Comparison of ENCODE assay signal across 8 mouse cellular contexts in the genomic region with DNA sequence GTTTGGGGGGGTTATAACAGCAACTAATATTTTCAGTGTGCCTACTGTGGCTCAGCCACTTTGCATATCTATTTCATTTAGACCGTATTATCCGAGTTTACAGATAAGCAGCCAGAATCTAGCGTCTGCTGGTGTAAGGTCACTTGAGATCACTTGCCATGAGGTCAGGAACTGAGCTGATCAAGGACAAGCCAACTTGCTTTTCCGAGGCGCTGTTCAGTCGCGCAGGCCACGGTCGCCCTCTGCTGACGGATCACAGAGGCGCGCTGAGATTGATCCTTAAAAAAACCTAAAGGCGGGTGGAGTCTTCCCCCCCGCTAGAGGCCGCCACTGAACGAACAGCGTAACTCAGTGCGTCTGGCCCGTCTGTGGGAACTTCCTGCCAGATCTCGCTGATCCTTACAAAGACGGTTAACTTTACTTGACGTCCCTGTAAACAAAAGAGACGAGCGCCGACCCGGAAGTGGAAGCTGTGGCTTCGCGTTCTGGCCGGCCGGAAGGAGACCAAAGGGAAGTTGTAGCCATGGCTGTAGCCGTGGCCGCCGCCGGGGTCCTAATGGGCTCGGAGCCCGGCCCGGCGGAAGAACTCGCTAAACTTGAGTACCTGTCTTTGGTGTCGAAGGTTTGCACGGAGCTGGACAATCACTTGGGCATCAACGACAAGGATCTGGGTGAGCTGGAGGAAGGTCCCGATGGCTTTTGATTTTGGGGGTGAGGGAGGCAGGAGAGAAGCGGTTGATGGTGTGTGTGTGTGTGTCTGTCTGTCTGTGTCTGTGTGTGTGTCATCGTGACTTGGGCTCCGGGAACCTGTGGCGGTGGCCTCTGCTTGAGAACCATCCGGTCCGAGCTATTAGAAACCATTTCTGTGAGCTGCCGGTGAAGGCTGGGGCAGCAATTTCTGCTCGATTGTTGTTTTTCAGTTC. TPM values are rescaled to one million over a fixed set of nuclear protein-coding genes. Genes with fewer than 3 reads are reported as not detected.
A peak's percentile ranks its signal among the peaks of the same experiment; 100 is the strongest.
DNase-seq lines count a peak whose midpoint lies in the region; ATAC-seq and TF ChIP-seq lines count a peak whose summit lies in the region.

Dhx8 (plus strand) TSS at position 402 of the 923 bp plus-strand sequence.

- no peaks in the 10 kb centered on the region for H3K9me3 ChIP-seq in E14TG2a.4 (ENCODE audit: low read length)
- H3K9me3 ChIP-seq in forebrain, embryonic 12.5 days: no peaks in the 10 kb centered on the region
- H3K9me3 ChIP-seq in heart, postnatal 0 days (replicated peaks; ENCODE audit: control insufficient read depth, low read length): no peaks in the 10 kb centered on the region
- no peaks in the 10 kb centered on the region for H3K9me3 ChIP-seq in liver, embryonic 16.5 days (replicated peaks; ENCODE audit: control insufficient read depth, low read length)
- H3K9me3 ChIP-seq in neural tube, embryonic 13.5 days: no peaks in the 10 kb centered on the region

- ATAC-seq in forebrain, embryonic 12.5 days (ENCODE audit: low FRiP score): peak; percentile 96
- peak; percentile 98 for ATAC-seq in heart, postnatal 0 days (ENCODE audit: insufficient read depth, low read depth)
- ATAC-seq in liver, embryonic 16.5 days (ENCODE audit: low read depth): peak; percentile 97
- ATAC-seq in neural tube, embryonic 13.5 days (ENCODE audit: low read depth): peak; percentile 96

- DNase-seq in c-Kit-positive CD71-positive TER-119-positive erythroid progenitor cells, embryonic 14.5 days (ENCODE audit: low spot score): peak; percentile 99
- DNase-seq in heart, postnatal 0 days (ENCODE audit: low spot score): peak; percentile 100
- peak; percentile 98 to 99 for DNase-seq in kidney, postnatal 4 days

- peak; percentile 93 for TF ChIP-seq CTCF in E14TG2a.4 (conservative IDR thresholded peaks at IDR 0.05; ENCODE audit: low read length)
- TF ChIP-seq CTCF in heart, postnatal 0 days (IDR thresholded peaks at IDR 0.05; ENCODE audit: low read depth): peak; percentile 100
- peak; percentile 94 for TF ChIP-seq CTCF in testis, adult 2 months (IDR thresholded peaks at IDR 0.05; ENCODE audit: control insufficient read depth, insufficient read depth, insufficient replicate concordance, low read depth, low read length)

- peak within 1 kb of the TSS; percentile 93 for H3K4me2 ChIP-seq in forebrain, embryonic 12.5 days
- peak within 1 kb of the TSS; percentile 90 for H3K4me2 ChIP-seq in heart, postnatal 0 days (ENCODE audit: low read depth, low read length)
- H3K4me2 ChIP-seq in liver, embryonic 16.5 days (ENCODE audit: low read depth, low read length): peak within 1 kb of the TSS; percentile 87
- H3K4me2 ChIP-seq in neural tube, embryonic 13.5 days: peak within 1 kb of the TSS; percentile 94

- H3K27me3 ChIP-seq in E14TG2a.4 (ENCODE audit: insufficient read depth, low read length): no peaks in the 10 kb centered on the region
- no peaks in the 10 kb centered on the region for H3K27me3 ChIP-seq in forebrain, embryonic 12.5 days
- no peaks in the 10 kb centered on the region for H3K27me3 ChIP-seq in heart, postnatal 0 days (ENCODE audit: control insufficient read depth, insufficient read depth, low read length)
- no peaks in the 10 kb centered on the region for H3K27me3 ChIP-seq in liver, embryonic 16.5 days (ENCODE audit: control insufficient read depth, insufficient read depth, low read depth, low read length)
- no peaks in the 10 kb centered on the region for H3K27me3 ChIP-seq in neural tube, embryonic 13.5 days
- no peaks in the 10 kb centered on the region for H3K27me3 ChIP-seq in testis, adult 2 months (ENCODE audit: control insufficient read depth, insufficient read depth, low read length)

- peak; percentile 83 for TF ChIP-seq POLR2A in testis, adult 2 months (IDR thresholded peaks at IDR 0.05; ENCODE audit: control insufficient read depth, low read depth, low read length)

- H3K27ac ChIP-seq in forebrain, embryonic 12.5 days: peak within 1 kb of the TSS; percentile 39; the same call in 1 of the 2 replicates
- peak within 1 kb of the TSS; percentile 73 for H3K27ac ChIP-seq in heart, postnatal 0 days (ENCODE audit: low read depth)
- peak within 1 kb of the TSS; percentile 85 for H3K27ac ChIP-seq in liver, embryonic 16.5 days (ENCODE audit: low read length)
- peak within 1 kb of the TSS; percentile 63 for H3K27ac ChIP-seq in neural tube, embryonic 13.5 days (replicated peaks)
- peak within 1 kb of the TSS; percentile 91 for H3K27ac ChIP-seq in testis, adult 2 months (ENCODE audit: control insufficient read depth, insufficient read depth, low read depth, low read length)

- H3K9ac ChIP-seq in forebrain, embryonic 12.5 days: peak within 1 kb of the TSS; percentile 85
- H3K9ac ChIP-seq in heart, postnatal 0 days (replicated peaks; ENCODE audit: low read depth, low read length): peak within 1 kb of the TSS; percentile 87
- H3K9ac ChIP-seq in liver, embryonic 16.5 days (ENCODE audit: low read depth, low read length): peak within 1 kb of the TSS; percentile 88
- H3K9ac ChIP-seq in neural tube, embryonic 13.5 days: peak within 1 kb of the TSS; percentile 94

- H3K4me3 ChIP-seq in E14TG2a.4 (replicated peaks; ENCODE audit: low read length): peak within 1 kb of the TSS; percentile 93
- H3K4me3 ChIP-seq in forebrain, embryonic 12.5 days (replicated peaks): peak within 1 kb of the TSS; percentile 84
- H3K4me3 ChIP-seq in heart, postnatal 0 days (ENCODE audit: low read depth, low read length): peak within 1 kb of the TSS; percentile 78
- H3K4me3 ChIP-seq in liver, embryonic 16.5 days (ENCODE audit: low read depth, low read length): peak within 1 kb of the TSS; percentile 89
- H3K4me3 ChIP-seq in neural tube, embryonic 13.5 days: peak within 1 kb of the TSS; percentile 83
- peak within 1 kb of the TSS; percentile 100 for H3K4me3 ChIP-seq in testis, adult 2 months (ENCODE audit: control insufficient read depth, low read depth, low read length)

- under 1% methylated on average over 51 of the region's 51 CpGs for WGBS in forebrain, embryonic 12.5 days
- WGBS in heart, postnatal 0 days: under 1% methylated on average over 51 of the region's 51 CpGs
- under 1% methylated on average over 51 of the region's 51 CpGs for WGBS in liver, embryonic 16.5 days (ENCODE audit: insufficient replicate concordance)
- WGBS in neural tube, embryonic 13.5 days: under 1% methylated on average over 51 of the region's 51 CpGs

- H3K36me3 ChIP-seq in E14TG2a.4 (ENCODE audit: insufficient read depth, low read length): peaks cover 35% of the 10 kb centered on the region
- peaks cover 31% of the 10 kb centered on the region for H3K36me3 ChIP-seq in forebrain, embryonic 12.5 days (replicated peaks)
- H3K36me3 ChIP-seq in heart, postnatal 0 days (replicated peaks; ENCODE audit: control insufficient read depth, insufficient read depth, low read length): peaks cover 34% of the 10 kb centered on the region
- peaks cover 12% of the 10 kb centered on the region for H3K36me3 ChIP-seq in liver, embryonic 16.5 days (ENCODE audit: control insufficient read depth, insufficient read depth)
- H3K36me3 ChIP-seq in neural tube, embryonic 13.5 days: peaks cover 30% of the 10 kb centered on the region
- H3K36me3 ChIP-seq in testis, adult 2 months (ENCODE audit: control insufficient read depth, insufficient read depth, low read length): peaks cover 4% of the 10 kb centered on the region; the same call in 1 of the 2 replicates

- H3K4me1 ChIP-seq in E14TG2a.4 (replicated peaks; ENCODE audit: low read depth, low read length): peaks cover 23% of the 10 kb centered on the region
- H3K4me1 ChIP-seq in forebrain, embryonic 12.5 days: peaks cover 15% of the 10 kb centered on the region
- peaks cover 12% of the 10 kb centered on the region for H3K4me1 ChIP-seq in heart, postnatal 0 days (ENCODE audit: control insufficient read depth, insufficient read depth)
- peaks cover 11% of the 10 kb centered on the region for H3K4me1 ChIP-seq in liver, embryonic 16.5 days (ENCODE audit: control insufficient read depth, low read depth, low read length)
- H3K4me1 ChIP-seq in neural tube, embryonic 13.5 days (replicated peaks): peaks cover 16% of the 10 kb centered on the region
- H3K4me1 ChIP-seq in testis, adult 2 months (ENCODE audit: control insufficient read depth, insufficient read depth, low read length): no peaks in the 10 kb centered on the region; the same call in 1 of the 2 replicates

- TF ChIP-seq EP300 in heart, postnatal 0 days (IDR thresholded peaks at IDR 0.05; ENCODE audit: low read depth): peak; percentile 96

RNA-seq across cellular contexts. Expression of gene Dhx8, which starts in this region (rescaled TPM):
- 45.6 and 46.8 TPM in 2 replicates for polyA plus RNA-seq in forebrain, embryonic 12.5 days (2016; fragmentation: Nextera tagmentation; extraction: Ambion mirVana)
- total RNA-seq in heart, postnatal 0 days (2014; rRNA removed; ENCODE audit: low replicate concordance): 12.4 and 13.5 TPM in 2 replicates
- polyA plus RNA-seq in heart, postnatal 0 days (2015; fragmentation: Nextera tagmentation; extraction: Ambion mirVana): 12.6 and 13.1 TPM in 2 replicates
- polyA plus RNA-seq in liver, embryonic 16.5 days (2015; fragmentation: Nextera tagmentation; extraction: Ambion mirVana): 16.3 and 16.9 TPM in 2 replicates
- polyA plus RNA-seq in neural tube, embryonic 13.5 days (2015; fragmentation: Nextera tagmentation; extraction: Ambion mirVana): 28.5 and 35.7 TPM in 2 replicates
- polyA plus RNA-seq in testis, adult 2 months (2012; rRNA removed): 21.0 and 21.3 TPM in 2 replicates

Comparison
In these comparisons a context has a peak if more than half of its experiments do, and no peak if none do; other contexts are left out.
1. Peak in every context shown above with its lines: DNase-seq, ATAC-seq, H3K4me3 ChIP-seq and H3K27ac ChIP-seq.
2. H3K27ac ChIP-seq: peak in every context shown above with its lines; median percentile 91 in testis, adult 2 months; 85 in liver, embryonic 16.5 days; 73 in heart, postnatal 0 days; 63 in neural tube, embryonic 13.5 days; 39 in forebrain, embryonic 12.5 days.